Mouse (Mus musculus) myocyte (in vitro differentiated cells): Measurements from ENCODE around the gene Snorc.

Source experiments
- E2F4 ChIP-seq: IDR thresholded peaks from one replicate; pipeline ENCODE4 v1.6.1; 2011; ENCODE audit warnings: mild to moderate bottlenecking, control low read depth, moderate library complexity; ENCODE audit not compliant: insufficient read depth
- MAX ChIP-seq: IDR thresholded peaks from one replicate; pipeline ENCODE4 v1.6.1; 2011; ENCODE audit warnings: low read depth, mild to moderate bottlenecking, control low read depth
- POLR2A ChIP-seq: IDR thresholded peaks from one replicate; pipeline ENCODE4 v1.6.1; 2011; ENCODE audit warnings: low read depth, mild to moderate bottlenecking, control low read depth, moderate library complexity; ENCODE audit not compliant: insufficient read length
- POLR2AphosphoS2 ChIP-seq: IDR thresholded peaks from one replicate; pipeline ENCODE4 v1.6.1; 2011; ENCODE audit warnings: low read depth, control low read depth; ENCODE audit not compliant: insufficient read length
- SRF ChIP-seq: IDR thresholded peaks from one replicate; pipeline ENCODE4 v1.6.1; 2011; ENCODE audit warnings: low read depth; ENCODE audit not compliant: control insufficient read depth, insufficient read length
- TCF12 ChIP-seq: IDR thresholded peaks from one replicate; pipeline ENCODE4 v1.6.1; 2011; ENCODE audit warnings: mild to moderate bottlenecking, control low read depth; ENCODE audit not compliant: poor library complexity, insufficient read depth, severe bottlenecking
- USF1 ChIP-seq: IDR thresholded peaks from one replicate; pipeline ENCODE4 v1.6.1; 2011; ENCODE audit warnings: low read depth, mild to moderate bottlenecking, control low read depth, moderate library complexity

- TF ChIP-seq MAX (no peak), E2F4 (no peak), POLR2A (no peak), SRF (no peak), POLR2AphosphoS2 (peak; percentile 56), TCF12 (no peak), USF1 (no peak)
Observed at GRCm38 (mm10) chr1:87456425-87456824, 13.6 kb upstream of the Snorc start.
